Mouse (Mus musculus) adrenal gland, postnatal 10 days (tissue): ENCODE measurements around the gene Sfmbt1. TPM values are rescaled to one million over a fixed set of nuclear protein-coding genes. Genes with fewer than 3 reads are reported as not detected.

Experiments used
- DNase-seq: peaks from one replicate; pipeline ENCODE4 v3.0.0; 2021; ENCODE audit warnings: mixed read lengths
- total RNA-seq, 2 experiments: library from RNA; stranded (reverse); gene quantifications; 2 replicates each; pipeline ENCODE4 v1.2.3; 2021

The Sfmbt1 gene
- total RNA-seq, 2 experiments from 2014 or later: 24.9 to 25.5 TPM

DNA sequence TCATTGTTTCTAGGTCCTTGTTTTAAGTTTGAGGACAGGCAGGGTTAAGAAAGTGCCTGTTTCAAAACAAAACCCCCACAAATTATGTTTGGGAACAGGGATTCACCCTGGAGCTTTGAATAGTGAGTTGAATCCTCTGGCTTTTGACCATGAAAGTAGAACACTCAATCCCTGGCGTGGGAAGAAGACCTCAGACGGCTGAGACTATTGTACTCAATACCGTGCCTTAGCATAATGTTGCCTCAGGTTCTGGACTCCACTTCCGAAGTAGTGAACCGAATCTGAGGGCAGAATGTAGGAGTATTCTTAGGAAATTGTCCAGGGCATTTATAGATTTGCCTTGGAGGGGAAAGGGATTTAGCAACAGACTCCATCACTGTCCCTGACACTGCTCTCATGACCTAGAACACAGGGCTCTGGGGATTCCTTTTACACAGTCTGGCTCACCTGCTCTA, 110.4 kb downstream of the Sfmbt1 start:
- no peak for DNase-seq

DNA sequence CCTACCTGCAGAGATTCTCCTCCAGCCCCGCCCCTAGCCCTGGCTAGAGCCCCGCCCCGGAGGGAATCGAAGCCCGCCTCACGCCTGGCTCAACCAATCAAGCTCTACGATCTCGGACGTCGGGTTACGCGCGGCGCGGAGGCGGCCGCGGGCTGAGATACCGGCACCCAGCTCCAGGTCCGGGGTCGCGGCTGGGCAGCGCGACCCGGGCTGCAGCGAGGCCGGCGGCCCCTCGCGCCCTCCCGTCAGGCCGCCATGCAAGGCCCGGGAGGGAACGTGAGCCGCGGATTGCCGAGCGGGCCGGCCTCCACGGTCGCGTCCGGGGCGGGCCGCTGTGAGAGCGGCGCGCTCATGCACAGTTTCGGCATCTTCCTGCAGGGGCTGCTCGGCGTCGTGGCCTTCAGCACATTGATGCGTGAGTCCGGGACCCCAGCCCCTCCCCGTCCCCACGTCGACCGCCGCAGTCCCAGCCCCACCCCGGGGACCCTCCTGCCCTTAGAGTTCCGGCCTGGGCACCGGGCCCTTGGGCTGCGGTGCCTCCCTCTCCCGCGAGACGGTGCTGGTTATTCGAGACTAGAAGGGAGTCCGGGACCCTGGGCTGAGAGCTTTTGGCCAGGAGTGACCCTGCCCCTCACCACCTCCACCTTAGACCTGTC, 111.0 kb downstream of the Sfmbt1 start, which contains the start of gene Tmem110:
Gene Tmem110, plus strand, starts transcription at position 115 of the 656 bp plus-strand sequence.
- DNase-seq: peak; percentile 91

GRCm38 (mm10) chr14:30826174-30827140, 111.8 kb downstream of the Sfmbt1 start:
- no peak for DNase-seq

- DNase-seq: no peak
Observed at GRCm38 (mm10) chr14:30827480-30827879, 112.8 kb downstream of the Sfmbt1 start.

DNA sequence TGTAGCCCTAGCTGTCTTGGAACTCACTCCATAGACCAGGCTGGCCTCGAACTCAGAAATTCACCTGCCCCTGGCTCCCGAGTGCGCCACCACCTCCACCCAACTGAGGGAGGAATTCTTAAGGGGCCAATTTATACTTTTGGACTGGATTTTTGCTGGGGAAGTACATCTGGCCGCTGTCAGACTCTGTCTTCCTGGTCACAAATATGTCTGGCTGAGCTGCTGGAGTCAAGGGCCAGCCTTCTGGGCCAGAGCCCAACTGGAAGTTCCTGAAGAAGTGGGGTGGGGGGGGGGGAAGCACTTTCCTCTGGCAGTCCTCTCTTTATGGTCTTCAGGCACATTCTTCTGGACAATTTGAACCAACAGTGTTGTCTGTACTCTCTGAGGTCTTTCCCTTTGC, 113.4 kb downstream of the Sfmbt1 start:
- DNase-seq: peak; percentile 48

DNA sequence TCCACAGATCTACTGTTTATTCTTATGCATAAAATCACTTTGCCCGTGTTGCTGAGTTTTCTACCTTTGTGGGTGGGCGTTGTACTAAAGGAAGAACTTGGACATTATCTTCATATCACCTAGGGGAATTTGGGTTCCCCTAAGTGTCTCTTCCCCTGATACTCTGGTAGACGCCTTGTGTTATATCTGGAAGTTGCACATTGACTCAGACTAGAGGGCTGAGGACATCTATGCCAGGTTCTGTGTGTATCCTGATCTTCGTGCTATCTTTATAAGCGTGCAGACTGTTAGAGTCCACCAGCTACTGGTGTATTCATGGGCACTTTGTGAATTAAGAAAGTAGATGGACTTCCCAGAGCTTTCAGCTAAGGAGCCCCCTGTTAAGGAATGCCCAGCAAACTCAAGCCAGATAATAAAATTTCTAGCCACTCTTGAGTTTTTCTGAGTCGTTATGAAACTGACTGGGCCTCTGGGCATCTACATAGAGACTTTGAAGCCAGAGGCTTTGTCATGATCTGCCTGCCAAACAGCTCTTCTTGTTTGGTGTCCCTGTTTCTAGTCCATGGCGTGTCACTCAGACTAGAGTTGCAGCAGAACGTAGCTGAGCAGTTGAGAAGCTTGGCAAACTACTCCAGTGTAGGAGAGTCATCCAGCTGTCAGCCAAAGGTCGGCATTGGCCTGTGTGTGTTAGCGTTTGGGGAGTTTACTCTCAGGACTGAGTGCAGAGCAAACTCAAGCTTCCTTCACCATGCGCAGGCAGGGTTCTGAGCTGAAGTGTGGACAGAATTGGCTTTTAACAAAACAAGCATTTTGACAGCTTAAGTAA, 114.2 kb downstream of the Sfmbt1 start:
- DNase-seq: peak; percentile 73

DNA sequence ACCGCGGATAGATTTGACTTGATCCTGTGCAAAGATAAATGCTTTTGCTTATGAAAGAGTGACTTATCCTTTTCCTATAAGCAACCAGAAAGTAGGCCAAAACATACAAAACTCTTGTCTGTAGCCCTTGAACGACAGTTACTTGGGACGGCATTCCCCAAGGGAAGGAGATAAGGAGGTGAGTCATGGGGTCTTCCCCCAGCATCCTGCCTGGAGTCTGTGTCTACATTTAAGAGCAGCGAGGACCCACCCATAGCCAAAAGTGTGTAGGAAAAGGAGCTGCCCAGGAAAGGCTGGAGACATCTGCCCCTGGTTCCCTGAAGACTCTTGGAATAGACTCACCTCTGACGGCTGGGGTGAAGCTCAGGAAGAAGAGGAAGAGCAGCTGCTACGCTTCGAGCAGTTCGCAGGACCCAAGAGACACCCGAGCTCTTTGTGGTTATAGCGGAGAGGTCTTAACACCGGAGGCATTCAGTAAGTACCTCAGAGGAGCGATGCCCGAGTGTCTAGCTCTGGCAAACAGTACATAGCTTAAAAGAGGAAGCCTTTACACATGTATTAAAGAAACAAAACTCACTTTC, 122.9 kb downstream of the Sfmbt1 start:
- DNase-seq: no peak

DNA sequence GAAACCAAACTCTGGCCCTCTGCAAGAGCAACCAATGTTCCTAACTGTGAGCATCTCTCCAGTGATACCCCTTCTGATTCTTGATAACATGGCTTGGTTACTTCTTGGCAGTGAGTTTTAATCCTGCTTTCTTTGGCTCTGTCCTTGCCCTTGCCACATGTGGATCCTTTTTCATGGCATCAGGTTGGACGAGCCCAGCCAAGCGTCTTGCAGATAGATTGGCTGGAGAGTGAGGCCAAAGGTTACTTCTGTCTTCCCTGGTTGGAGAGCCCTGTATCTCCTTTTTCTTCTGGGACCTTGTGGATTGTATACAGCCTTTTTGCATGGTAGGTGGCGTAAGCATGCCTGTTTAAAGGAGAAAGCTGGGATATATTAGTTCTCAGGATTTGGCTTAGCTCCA, 129.1 kb downstream of the Sfmbt1 start:
- peak; percentile 50 for DNase-seq

- no peak for DNase-seq
Observed at GRCm38 (mm10) chr14:30850504-30850903, 135.9 kb downstream of the Sfmbt1 start.

- DNase-seq: no peak
Observed at GRCm38 (mm10) chr14:30852325-30852724, 137.7 kb downstream of the Sfmbt1 start.

DNA sequence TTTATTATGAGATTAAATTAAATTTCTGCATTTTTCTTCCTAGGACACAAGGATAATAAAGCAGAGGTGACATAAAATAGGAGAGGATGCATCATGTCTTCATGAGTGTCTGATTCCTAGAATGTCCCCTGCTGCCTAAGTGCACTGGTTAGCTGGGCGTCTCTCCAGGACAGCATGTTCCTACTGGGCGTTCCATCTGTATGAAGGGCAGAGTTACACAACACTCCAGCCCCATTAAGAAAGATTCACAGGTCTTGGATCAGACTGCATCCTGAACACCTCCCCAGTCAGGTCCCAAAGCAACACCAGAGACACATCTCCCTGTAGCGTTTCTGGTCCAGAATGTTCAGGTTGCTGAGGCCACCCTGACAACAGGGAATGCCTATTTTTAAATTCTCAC, 140.7 kb downstream of the Sfmbt1 start:
- DNase-seq: no peak

GRCm38 (mm10) chr14:30856885-30857507, 142.3 kb downstream of the Sfmbt1 start:
- no peak for DNase-seq

- no peak for DNase-seq
Observed at GRCm38 (mm10) chr14:30857990-30858389, 143.3 kb downstream of the Sfmbt1 start.

- DNase-seq: no peak
Observed at GRCm38 (mm10) chr14:30861421-30862125, 146.9 kb downstream of the Sfmbt1 start.

- DNase-seq: no peak
Observed at GRCm38 (mm10) chr14:30862368-30862767, 147.7 kb downstream of the Sfmbt1 start.

- DNase-seq: no peak
Observed at GRCm38 (mm10) chr14:30865311-30865710, 150.7 kb downstream of the Sfmbt1 start.

- peak; percentile 85 for DNase-seq
Observed at GRCm38 (mm10) chr14:30867042-30867441, 152.4 kb downstream of the Sfmbt1 start.

DNA sequence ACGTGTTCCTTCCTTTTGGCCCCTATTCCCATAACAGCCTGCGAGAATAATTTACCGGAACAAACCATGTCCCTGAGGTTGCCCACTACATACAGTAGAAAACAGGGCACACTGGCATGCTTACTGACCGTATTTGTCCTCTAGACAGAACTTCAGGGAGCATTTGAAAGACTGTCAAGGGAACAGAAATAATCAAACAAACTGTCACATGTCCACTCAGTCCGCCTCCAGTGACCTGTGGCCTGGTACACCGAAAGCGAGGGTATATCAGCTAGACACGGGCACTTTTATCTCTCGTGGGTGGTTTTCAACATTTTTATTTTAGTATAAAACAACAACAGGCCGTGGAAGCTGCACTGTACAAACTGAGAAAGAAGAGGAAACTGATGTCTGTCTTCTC, 154.2 kb downstream of the Sfmbt1 start:
- no peak for DNase-seq

DNA sequence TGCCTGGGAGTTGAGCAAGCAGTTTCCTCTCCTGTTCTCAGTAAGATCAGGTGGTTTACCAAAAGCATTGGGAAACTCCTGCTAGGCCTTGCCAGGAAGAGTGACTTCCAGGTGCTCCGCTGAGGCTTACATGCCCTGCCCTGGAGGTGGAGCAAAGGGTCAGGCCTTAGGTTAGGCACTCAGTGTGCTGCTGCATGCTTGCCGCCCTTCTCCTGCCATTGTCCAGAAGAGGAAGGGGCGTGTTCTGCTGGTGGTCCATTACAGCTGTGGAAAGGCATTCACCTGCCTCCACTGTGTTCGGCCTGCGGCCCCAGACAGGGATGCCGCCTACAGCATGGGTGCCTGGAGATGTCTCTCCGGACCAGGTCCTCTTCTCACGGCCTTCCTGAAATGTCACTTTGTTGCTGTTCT, 154.7 kb downstream of the Sfmbt1 start:
- DNase-seq: peak; percentile 55
